Mouse (Mus musculus) limb, embryonic 11.5 days (tissue): Measurements from ENCODE around the gene 4933415A04Rik. TPM values are rescaled to one million over a fixed set of nuclear protein-coding genes. Genes with fewer than 3 reads are reported as not detected.

Experiments
- ATAC-seq: fragments of 200-750 bp; cut with Nextera tagmentation; 2 replicates; pipeline ENCODE4 v1.8.0; 2017; ENCODE audit warnings: low read depth; ENCODE audit not compliant: insufficient number of reproducible peaks, low FRiP score, low TSS enrichment
- DNase-seq: peaks from one replicate; pipeline ENCODE4 v3.0.0-alpha.2; 2015; ENCODE audit warnings: low spot score
- H3K27ac ChIP-seq: fragments of 300-500 bp; sonication (generic); replicated peaks from 2 replicates; pipeline ENCODE4 v1.5.1; 2014; ENCODE audit warnings: low read depth, mild to moderate bottlenecking, low read length
- H3K27me3 ChIP-seq: fragments of 300-500 bp; sonication (generic); 2 replicates; pipeline ENCODE4 v1.6.1; 2014; ENCODE audit warnings: mild to moderate bottlenecking, low read length, mixed read lengths; ENCODE audit not compliant: control insufficient read depth, insufficient read depth
- H3K36me3 ChIP-seq: fragments of 300-500 bp; sonication (generic); 2 replicates; pipeline ENCODE4 v1.6.1; 2014; ENCODE audit warnings: mild to moderate bottlenecking, low read length, moderate library complexity, mixed read lengths; ENCODE audit not compliant: control insufficient read depth, insufficient read depth
- H3K4me1 ChIP-seq: fragments of 300-500 bp; sonication (generic); 2 replicates; pipeline ENCODE4 v1.6.1; 2014; ENCODE audit warnings: low read length, mixed read lengths; ENCODE audit not compliant: control insufficient read depth, insufficient read depth
- H3K4me2 ChIP-seq: fragments of 300-500 bp; sonication (generic); 2 replicates; pipeline ENCODE4 v1.6.1; 2014; ENCODE audit warnings: low read depth, mild to moderate bottlenecking, moderate library complexity; ENCODE audit not compliant: severe bottlenecking
- H3K4me3 ChIP-seq: fragments of 300-500 bp; sonication (generic); 2 replicates; pipeline ENCODE4 v1.5.1; 2014; ENCODE audit warnings: low read depth, low read length
- H3K9ac ChIP-seq: fragments of 300-500 bp; sonication (generic); 2 replicates; pipeline ENCODE4 v1.6.1; 2014; ENCODE audit warnings: mild to moderate bottlenecking, low read length
- H3K9me3 ChIP-seq: fragments of 300-500 bp; sonication (generic); 2 replicates; pipeline ENCODE4 v1.6.1; 2016; ENCODE audit warnings: low read length; ENCODE audit not compliant: control insufficient read depth
- WGBS: fragments of 180-500 bp; shearing (Covaris S2); extraction: QIAGEN DNeasy Blood & Tissue Kit; methylation state at CpG from one replicate; pipeline ENCODE4 v1.1.7; 2014; 5-methylcytosine and 5-hydroxymethylcytosine counted together
- polyA plus RNA-seq: library from polyadenylated mRNA; unstranded; fragments of >200 nt; fragmentation: Nextera tagmentation; extraction: Ambion mirVana; gene quantifications from 2 replicates; pipeline ENCODE4 v1.2.1, GENCODE M21; 2014

4933415A04Rik gene
- polyA plus RNA-seq, 1 experiment from 2014 or later: 7.7 TPM

- no peaks in the 10 kb centered on the region for H3K9me3 ChIP-seq
- 82% methylated on average over 9 of the region's 9 CpGs for WGBS
- no peak overlapping the region for H3K27ac ChIP-seq
- no peak for ATAC-seq
- no peak overlapping the region for H3K4me2 ChIP-seq
- H3K4me1 ChIP-seq: peaks cover 7% of the 10 kb centered on the region
- H3K9ac ChIP-seq: no peak overlapping the region
- no peaks in the 10 kb centered on the region for H3K36me3 ChIP-seq
- no peaks in the 10 kb centered on the region for H3K27me3 ChIP-seq
- no peak overlapping the region for H3K4me3 ChIP-seq
- no peak for DNase-seq
These were observed 44.8 kb downstream of the 4933415A04Rik start for GRCm38 (mm10) chr11:43631645-43632044.

DNA sequence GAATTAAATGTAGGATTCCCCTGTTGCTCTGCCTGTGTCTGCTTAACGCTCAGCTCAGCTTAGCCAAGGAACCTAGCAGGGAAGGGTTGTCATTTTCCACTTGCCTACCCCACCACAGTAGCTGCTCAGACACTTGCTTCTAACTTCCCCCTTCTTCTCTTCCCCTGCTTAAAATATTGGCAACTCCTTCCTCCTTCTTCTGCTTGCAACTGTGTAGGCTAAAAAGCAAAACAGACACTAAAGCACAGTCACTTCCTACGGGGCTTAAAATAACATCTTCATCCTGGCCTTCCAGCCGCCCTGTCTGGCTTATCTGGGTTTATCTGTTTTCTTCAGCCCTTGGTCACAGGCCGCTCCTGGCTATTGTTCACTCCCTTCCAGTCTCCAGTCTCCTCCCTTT is 45.7 kb downstream of the 4933415A04Rik start:
- Histone ChIP-seq H3K27ac (no peak overlapping the region), H3K9ac (no peak overlapping the region), H3K4me2 (no peak overlapping the region), H3K9me3 (no peaks in the 10 kb centered on the region), H3K36me3 (no peaks in the 10 kb centered on the region), H3K4me1 (peaks cover 4% of the 10 kb centered on the region; the same call in 1 of the 2 replicates), H3K27me3 (no peaks in the 10 kb centered on the region), H3K4me3 (no peak overlapping the region)
- DNase-seq (no peak), ATAC-seq (no peak)
- 47% methylated on average over 4 of the region's 4 CpGs for WGBS

GRCm38 (mm10) chr11:43633165-43633564 is 46.3 kb downstream of the 4933415A04Rik start:
- Histone ChIP-seq H3K4me3 (no peak overlapping the region), H3K9ac (no peak overlapping the region), H3K36me3 (no peaks in the 10 kb centered on the region), H3K27me3 (no peaks in the 10 kb centered on the region), H3K9me3 (no peaks in the 10 kb centered on the region), H3K4me1 (peaks cover 4% of the 10 kb centered on the region; the same call in 1 of the 2 replicates), H3K27ac (no peak overlapping the region), H3K4me2 (no peak overlapping the region)
- DNase-seq (no peak), ATAC-seq (peak; percentile 6; the same call in 1 of the 2 replicates)
- WGBS: 80% methylated on average over 6 of the region's 6 CpGs

GRCm38 (mm10) chr11:43633658-43634401 is 47.0 kb downstream of the 4933415A04Rik start:
- Histone ChIP-seq H3K9ac (no peak overlapping the region), H3K4me2 (no peak overlapping the region), H3K4me3 (no peak overlapping the region), H3K4me1 (peaks cover 4% of the 10 kb centered on the region; the same call in 1 of the 2 replicates), H3K27me3 (no peaks in the 10 kb centered on the region), H3K36me3 (no peaks in the 10 kb centered on the region), H3K9me3 (no peaks in the 10 kb centered on the region), H3K27ac (peak overlapping the region; percentile 63)
- peak; percentile 92 for ATAC-seq
- WGBS: 11% methylated on average over 19 of the region's 19 CpGs
- peak; percentile 88 for DNase-seq

DNA sequence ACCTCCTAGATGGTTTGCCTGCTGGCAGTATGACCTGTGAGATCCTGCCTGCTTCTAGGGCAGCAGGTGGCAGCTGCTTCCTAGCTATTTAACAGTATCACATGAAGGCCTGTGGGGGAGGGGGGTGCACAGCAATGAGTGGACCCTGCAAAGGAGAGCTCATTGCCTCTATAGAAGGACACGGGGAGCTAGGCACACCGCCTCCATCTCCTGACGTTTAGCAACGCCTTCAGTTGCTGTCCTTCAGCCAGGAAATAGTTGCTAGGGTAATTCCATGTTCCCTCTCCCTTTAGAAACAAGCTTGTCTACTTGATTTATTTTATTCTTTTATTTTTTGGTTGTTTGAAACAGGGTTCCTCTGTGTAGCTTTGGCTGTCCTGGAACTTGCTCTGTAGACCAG is 49.9 kb downstream of the 4933415A04Rik start:
- WGBS: 85% methylated on average over 4 of the region's 4 CpGs
- no peak overlapping the region for H3K9ac ChIP-seq
- peaks cover 4% of the 10 kb centered on the region; the same call in 1 of the 2 replicates for H3K4me1 ChIP-seq
- no peak for DNase-seq
- H3K4me3 ChIP-seq: no peak overlapping the region
- H3K36me3 ChIP-seq: no peaks in the 10 kb centered on the region
- no peaks in the 10 kb centered on the region for H3K9me3 ChIP-seq
- no peak overlapping the region for H3K4me2 ChIP-seq
- H3K27me3 ChIP-seq: no peaks in the 10 kb centered on the region
- ATAC-seq: no peak
- H3K27ac ChIP-seq: no peak overlapping the region

DNA sequence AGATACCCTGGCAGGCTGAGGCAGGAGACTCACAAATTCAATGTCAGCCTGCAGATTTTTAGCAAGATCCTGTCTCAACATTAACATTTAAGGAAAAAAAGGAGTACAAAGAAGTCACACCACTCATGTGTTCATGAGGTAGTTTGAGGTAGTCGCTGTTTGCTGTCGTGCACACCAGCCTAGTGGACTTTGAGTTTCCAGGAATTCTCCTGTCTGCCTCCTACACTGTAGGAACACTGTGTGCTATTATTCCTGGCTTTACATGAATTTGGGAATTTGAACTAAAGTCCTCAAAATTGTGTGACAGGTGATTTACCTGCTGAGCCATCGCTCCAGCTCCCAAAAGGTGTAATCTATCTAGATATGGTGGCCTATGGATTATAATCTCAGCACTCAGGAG is 51.6 kb downstream of the 4933415A04Rik start:
- H3K27me3 ChIP-seq: no peaks in the 10 kb centered on the region
- H3K9me3 ChIP-seq: no peaks in the 10 kb centered on the region
- no peak overlapping the region for H3K4me2 ChIP-seq
- no peak overlapping the region for H3K4me3 ChIP-seq
- no peak for ATAC-seq
- H3K4me1 ChIP-seq: peaks cover 9% of the 10 kb centered on the region
- WGBS: 94% methylated on average over 3 of the region's 3 CpGs
- H3K9ac ChIP-seq: no peak overlapping the region
- H3K36me3 ChIP-seq: no peaks in the 10 kb centered on the region
- H3K27ac ChIP-seq: no peak overlapping the region
- DNase-seq: no peak

Other genes starting within 250 kb of the 4933415A04Rik start
- gene Pttg1, start 160.8 kb upstream of the 4933415A04Rik start, polyA plus RNA-seq: 94.3 and 100 TPM in 2 replicates
- gene Slu7, start 153.3 kb upstream of the 4933415A04Rik start, polyA plus RNA-seq: 56.8 and 57.4 TPM in 2 replicates
- 0.38 and 0.93 TPM in 2 replicates for gene C1qtnf2, start 112.8 kb upstream of the 4933415A04Rik start, polyA plus RNA-seq
- gene Ccnjl, start 58.3 kb upstream of the 4933415A04Rik start, polyA plus RNA-seq: 33.8 and 34.2 TPM in 2 replicates
- gene Fabp6, start 14.5 kb downstream of the 4933415A04Rik start, polyA plus RNA-seq: not detected in 2 replicates
- gene Pwwp2a, start 95.0 kb downstream of the 4933415A04Rik start, polyA plus RNA-seq: 41.2 and 43.8 TPM in 2 replicates
- 78.4 and 83.4 TPM in 2 replicates for gene Ttc1, start 161.0 kb downstream of the 4933415A04Rik start, polyA plus RNA-seq